Mouse (Mus musculus) regulatory T cell (primary cell): ENCODE results near the gene Rasal3.

Experiments
- in situ Hi-C: fragments of 300-600 bp; cut with MboI, MseI; formaldehyde crosslinking; loops from one replicate; pipeline ENCODE4 v1.15.1; 2025; ENCODE audit warnings: high pct_unique_total_duplicates

Gene Rasal3

GRCm38 (mm10) chr17:32356281-32356680 is 47.1 kb downstream of the Rasal3 start:
- in situ Hi-C loops: no loop called here

GRCm38 (mm10) chr17:32355031-32355430 is 48.4 kb downstream of the Rasal3 start:
- in situ Hi-C loops: no loop called here

GRCm38 (mm10) chr17:32354211-32354610 is 49.2 kb downstream of the Rasal3 start:
- in situ Hi-C loops: loop anchor here (5.0 kb wide), 1 partner anchor 48 kb away; the partner anchor contains the start of gene Rasal3

DNA sequence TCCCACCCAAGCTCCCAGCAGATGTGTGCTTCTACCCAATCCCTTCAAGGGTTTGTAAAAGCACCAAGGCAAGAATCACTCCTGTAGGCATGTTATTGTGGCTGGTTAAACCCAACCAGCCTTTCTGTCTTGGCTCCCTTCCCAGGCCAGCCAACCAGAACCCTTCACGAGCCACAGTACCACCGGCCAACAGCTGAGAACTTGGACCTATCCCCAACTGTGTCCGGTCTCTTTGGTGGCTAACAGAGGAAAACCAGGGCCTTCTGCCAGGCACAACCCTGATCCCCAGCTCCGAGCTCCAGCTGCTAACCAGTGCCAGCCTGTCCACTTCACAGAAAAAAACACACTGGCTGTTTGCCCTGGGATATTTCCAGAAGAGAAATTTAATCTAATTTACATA is 49.7 kb downstream of the Rasal3 start:
- in situ Hi-C loops: loop anchor here (5.0 kb wide), 1 partner anchor 49 kb away; the partner anchor contains the start of gene Rasal3

DNA sequence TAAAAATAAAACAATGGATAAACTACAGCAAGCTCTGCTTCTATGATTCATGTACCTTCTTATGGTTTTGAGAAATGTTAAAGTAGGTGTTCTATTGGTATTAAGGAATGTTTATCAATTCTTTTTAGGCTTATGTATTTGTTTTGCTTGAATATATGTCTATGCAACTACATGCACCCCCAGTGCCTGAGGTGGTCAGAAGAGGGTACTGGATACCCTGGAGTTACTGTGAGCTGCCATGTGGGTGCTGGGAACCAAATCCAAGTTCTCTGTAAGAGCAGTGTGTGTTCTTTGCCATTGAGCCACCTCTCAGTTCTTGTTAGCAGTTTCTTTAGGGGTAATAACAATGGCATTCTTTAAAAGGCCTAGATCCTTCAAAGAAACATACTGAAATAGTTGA is 51.7 kb downstream of the Rasal3 start:
- in situ Hi-C loops: loop anchor here (5.0 kb wide), 1 partner anchor 51 kb away; the partner anchor contains the start of gene Rasal3

- in situ Hi-C loops: loop anchor here (5.0 kb wide), 1 partner anchor 51 kb away; the partner anchor contains the start of gene Rasal3
Measured at GRCm38 (mm10) chr17:32351269-32351668, 52.1 kb downstream of the Rasal3 start.

- in situ Hi-C loops: loop anchor here (5.0 kb wide), 1 partner anchor 52 kb away; the partner anchor contains the start of gene Rasal3
Measured at GRCm38 (mm10) chr17:32350382-32350983, 52.9 kb downstream of the Rasal3 start, which contains the start of gene Akap8l. Gene Akap8l, minus strand, starts transcription at chr17:32350607.

- in situ Hi-C loops: loop anchor here (5.0 kb wide), 1 partner anchor 52 kb away; the partner anchor contains the start of gene Rasal3
Measured at GRCm38 (mm10) chr17:32349851-32350381, 53.5 kb downstream of the Rasal3 start.

DNA sequence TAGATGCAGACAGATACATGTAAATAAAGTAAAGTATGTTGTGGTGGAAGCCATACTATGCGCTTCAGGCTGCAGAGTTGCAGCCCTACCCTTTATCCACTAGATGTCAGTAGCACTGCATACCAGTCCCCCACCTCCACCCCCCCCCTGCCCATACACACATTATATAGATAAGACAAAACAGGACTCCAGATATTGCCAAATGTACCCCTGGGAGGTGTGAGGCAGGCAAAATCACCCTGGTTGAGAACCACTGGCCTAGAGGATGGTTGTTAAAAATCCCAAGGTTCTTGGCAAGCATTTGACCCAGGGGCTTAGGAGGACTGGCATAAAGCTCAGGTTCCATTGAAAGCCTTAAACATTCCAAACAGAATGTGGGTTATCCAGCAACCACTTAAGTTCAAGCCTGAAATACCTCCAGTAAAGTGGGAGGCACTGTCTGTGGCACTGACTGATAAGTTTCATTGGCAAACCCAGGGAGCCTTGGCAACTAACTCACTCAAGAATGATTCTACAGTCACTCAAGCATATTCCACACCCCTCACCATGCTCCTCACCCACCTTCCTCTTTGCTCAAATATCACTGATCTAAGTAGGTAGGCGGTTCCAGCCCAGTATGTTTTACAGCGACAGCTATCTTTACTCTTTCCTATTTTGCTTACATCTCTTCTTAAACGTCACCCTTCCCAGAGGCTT is 54.2 kb downstream of the Rasal3 start:
- in situ Hi-C loops: no loop called here

- in situ Hi-C loops: no loop called here
Measured at GRCm38 (mm10) chr17:32348406-32348805, 55.0 kb downstream of the Rasal3 start.

GRCm38 (mm10) chr17:32341102-32341501 is 62.3 kb downstream of the Rasal3 start:
- in situ Hi-C loops: loop anchor here (5.0 kb wide), 2 partner anchors 91 to 151 kb away; no protein-coding TSS in a partner anchor
